Mouse (Mus musculus): Measurements from ENCODE around the gene Lgals8.

GRCm38 (mm10) chr13:12394609-12395505 lies 69.9 kb downstream of the Lgals8 start, which contains the start of gene Heatr1:
- TF ChIP-seq POLR2A (IDR thresholded peaks at IDR 0.05; ENCODE audit: insufficient read depth, low read depth, low read length), result 0 out of 2 replicates have a peak, but pooled peaks have one; percentile 39
- TF ChIP-seq CTCF (IDR thresholded peaks at IDR 0.05; ENCODE audit: insufficient read depth, low read depth, low read length), result 0 out of 2 replicates have a peak, but pooled peaks have one; percentile 17
